Mouse (Mus musculus) forebrain, postnatal 0 days (tissue): ENCODE measurements around the gene Gm48552. TPM values are rescaled to one million over a fixed set of nuclear protein-coding genes. Genes with fewer than 3 reads are reported as not detected.

Source experiments
- ATAC-seq: fragments of 200-750 bp; cut with Nextera tagmentation; 2 replicates; pipeline ENCODE4 v1.8.0; 2017; ENCODE audit warnings: mild to moderate bottlenecking, moderate library complexity
- DNase-seq: peaks from one replicate; pipeline ENCODE4 v3.0.0-alpha.2; 2015
- H3K27ac ChIP-seq: fragments of 300-500 bp; sonication (generic); 2 replicates; pipeline ENCODE4 v1.5.1; 2014; ENCODE audit warnings: low read depth, mild to moderate bottlenecking, antibody characterized with exemption, low read length, moderate library complexity, mixed read lengths
- H3K27me3 ChIP-seq: fragments of 300-500 bp; sonication (generic); 2 replicates; pipeline ENCODE4 v1.6.1; 2014; ENCODE audit warnings: mild to moderate bottlenecking, low read length, mixed read lengths; ENCODE audit not compliant: insufficient read depth
- H3K36me3 ChIP-seq: fragments of 300-500 bp; sonication (generic); 2 replicates; pipeline ENCODE4 v1.6.1; 2014; ENCODE audit warnings: mild to moderate bottlenecking, moderate library complexity; ENCODE audit not compliant: insufficient read depth
- H3K4me1 ChIP-seq: fragments of 300-500 bp; sonication (generic); 2 replicates; pipeline ENCODE4 v1.6.1; 2014; ENCODE audit warnings: antibody characterized with exemption; ENCODE audit not compliant: insufficient read depth
- H3K4me2 ChIP-seq: fragments of 300-500 bp; sonication (generic); 2 replicates; pipeline ENCODE4 v1.6.1; 2014; ENCODE audit warnings: low read depth, mild to moderate bottlenecking, moderate library complexity
- H3K4me3 ChIP-seq: fragments of 300-500 bp; sonication (generic); 2 replicates; pipeline ENCODE4 v1.5.1; 2014; ENCODE audit warnings: low read depth, low read length, mixed read lengths
- H3K9ac ChIP-seq: fragments of 300-500 bp; sonication (generic); 2 replicates; pipeline ENCODE4 v1.6.1; 2014; ENCODE audit warnings: mild to moderate bottlenecking
- H3K9me3 ChIP-seq: fragments of 300-500 bp; sonication (generic); 2 replicates; pipeline ENCODE4 v1.6.1; 2016; ENCODE audit warnings: low read length
- CTCF ChIP-seq: sonication (generic); IDR thresholded peaks from 2 replicates; pipeline ENCODE4 v1.5.1; 2016; ENCODE audit warnings: antibody characterized with exemption, control low read depth, low read depth
- WGBS: fragments of 180-500 bp; shearing (Covaris S2); extraction: QIAGEN DNeasy Blood & Tissue Kit; methylation state at CpG from one replicate; pipeline ENCODE4 v1.1.7; 2014; 5-methylcytosine and 5-hydroxymethylcytosine counted together
- polyA plus RNA-seq: library from polyadenylated mRNA; unstranded; fragments of >200 nt; fragmentation: Nextera tagmentation; extraction: Ambion mirVana; gene quantifications from 2 replicates; pipeline ENCODE4 v1.2.1, GENCODE M21; 2015
- total RNA-seq: library from RNA; depleted of rRNA; stranded (reverse); fragments of >200 nt; gene quantifications from 2 replicates; pipeline ENCODE4 v1.2.3, GENCODE M21; 2014; rRNA removed

Gm48552 gene
- total RNA-seq = 5.8 and 16.6 TPM in 2 replicates
- polyA plus RNA-seq = 1.9 and 3.7 TPM in 2 replicates

- Histone ChIP-seq H3K36me3 (peaks cover 39% of the 10 kb centered on the region), H3K9me3 (no peaks in the 10 kb centered on the region), H3K27ac (no peak within 1 kb of the TSS), H3K27me3 (no peaks in the 10 kb centered on the region), H3K4me3 (no peak within 1 kb of the TSS), H3K4me1 (peaks cover 11% of the 10 kb centered on the region), H3K9ac (no peak within 1 kb of the TSS), H3K4me2 (no peak within 1 kb of the TSS)
- 86% methylated on average over 5 of the region's 5 CpGs for WGBS
- TF ChIP-seq CTCF = no peak
- DNase-seq = no peak
- ATAC-seq = no peak
Measured at GRCm38 (mm10) chr10:81388505-81389055, at the start of gene Gm48552. Gm48552 (plus strand) TSS chr10:81389005.

- Histone ChIP-seq H3K9ac (no peak overlapping the region), H3K4me3 (no peak overlapping the region), H3K27me3 (peaks cover 36% of the 10 kb centered on the region), H3K36me3 (no peaks in the 10 kb centered on the region), H3K4me1 (no peaks in the 10 kb centered on the region), H3K27ac (no peak overlapping the region), H3K9me3 (no peaks in the 10 kb centered on the region), H3K4me2 (no peak overlapping the region)
- 42% methylated on average over 17 of the region's 17 CpGs for whole genome bisulfite sequencing
- no peak for ATAC-seq
- no peak for TF ChIP-seq CTCF
- no peak for DNase-seq
Measured at GRCm38 (mm10) chr10:81340551-81341332, 48.1 kb upstream of the Gm48552 start.

- Histone ChIP-seq H3K4me2 (no peak overlapping the region), H3K27me3 (peaks cover 36% of the 10 kb centered on the region), H3K4me3 (no peak overlapping the region), H3K9ac (no peak overlapping the region), H3K36me3 (no peaks in the 10 kb centered on the region), H3K9me3 (no peaks in the 10 kb centered on the region), H3K27ac (no peak overlapping the region), H3K4me1 (0 out of 2 replicates have a peak, but pooled peaks cover 1% of the 10 kb centered on the region)
- peak; percentile 69 for TF ChIP-seq CTCF
- 34% methylated on average over 16 of the region's 16 CpGs for WGBS
- DNase-seq = peak; percentile 52
- ATAC-seq = no peak
Measured at GRCm38 (mm10) chr10:81341333-81341949, 47.4 kb upstream of the Gm48552 start.

GRCm38 (mm10) chr10:81342686-81343505, 45.9 kb upstream of the Gm48552 start, which contains the start of gene Gipc3:
Gipc3 (minus strand) TSS chr10:81343266.
- no peak for TF ChIP-seq CTCF
- Histone ChIP-seq H3K9me3 (no peaks in the 10 kb centered on the region), H3K4me3 (peak within 1 kb of the TSS; percentile 34), H3K27me3 (peaks cover 36% of the 10 kb centered on the region), H3K27ac (no peak within 1 kb of the TSS), H3K4me1 (0 out of 2 replicates have a peak, but pooled peaks cover 3% of the 10 kb centered on the region), H3K4me2 (peak within 1 kb of the TSS; percentile 61), H3K36me3 (no peaks in the 10 kb centered on the region), H3K9ac (peak within 1 kb of the TSS; percentile 25)
- no peak for DNase-seq
- WGBS = 7% methylated on average over 56 of the region's 67 CpGs
- no peak for ATAC-seq

- Histone ChIP-seq H3K9ac (no peak overlapping the region), H3K36me3 (no peaks in the 10 kb centered on the region), H3K4me3 (no peak overlapping the region), H3K27ac (no peak overlapping the region), H3K27me3 (peaks cover 36% of the 10 kb centered on the region), H3K9me3 (no peaks in the 10 kb centered on the region), H3K4me2 (no peak overlapping the region), H3K4me1 (0 out of 2 replicates have a peak, but pooled peaks cover 3% of the 10 kb centered on the region)
- ATAC-seq (no peak), DNase-seq (no peak)
- TF ChIP-seq CTCF = peak; percentile 42
- 51% methylated on average over 8 of the region's 8 CpGs for WGBS
Measured at GRCm38 (mm10) chr10:81344421-81345161, 44.2 kb upstream of the Gm48552 start.

- Histone ChIP-seq H3K27me3 (peaks cover 36% of the 10 kb centered on the region), H3K9ac (no peak overlapping the region), H3K4me3 (no peak overlapping the region), H3K27ac (no peak overlapping the region), H3K9me3 (no peaks in the 10 kb centered on the region), H3K4me1 (0 out of 2 replicates have a peak, but pooled peaks cover 3% of the 10 kb centered on the region), H3K4me2 (no peak overlapping the region), H3K36me3 (no peaks in the 10 kb centered on the region)
- ATAC-seq (no peak), DNase-seq (no peak)
- WGBS = 89% methylated on average over 4 of the region's 4 CpGs
- no peak for TF ChIP-seq CTCF
Measured at GRCm38 (mm10) chr10:81345162-81345534, 43.7 kb upstream of the Gm48552 start.
